Mouse (Mus musculus): Measurements from ENCODE around the gene Slc45a1. TPM values are rescaled to one million over a fixed set of nuclear protein-coding genes. Genes with fewer than 3 reads are reported as not detected.

Gene Slc45a1
- polyA plus RNA-seq, 1 experiment from 2014 or later, result not detected

DNA sequence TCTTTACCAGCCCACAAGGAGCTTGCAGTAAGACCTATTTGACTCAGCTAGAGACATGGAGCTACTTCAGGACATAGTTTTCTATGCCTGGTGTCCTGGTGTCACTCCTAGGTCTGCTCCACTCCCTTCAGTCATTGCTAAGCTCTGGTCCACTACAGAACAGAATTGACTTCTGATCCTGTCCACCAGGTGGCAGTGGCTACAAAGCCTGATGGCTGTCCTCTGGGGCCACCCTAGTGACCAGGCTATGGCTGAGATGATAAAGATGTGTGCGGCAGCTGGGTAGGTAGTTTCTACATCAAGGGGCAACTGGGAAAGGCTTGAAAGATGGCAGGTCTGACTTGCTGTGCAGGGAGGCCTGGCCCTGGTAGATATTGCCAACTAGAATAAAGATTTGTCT is 26.5 kb downstream of the Slc45a1 start:
- H3K27me3 ChIP-seq, result no peaks in the 10 kb centered on the region
- ATAC-seq, result peak; percentile 63
- POLR2A ChIA-PET, result interaction anchor here (0.6 to 1.3 kb wide), 2 partner anchors 27 to 266 kb away, joined by 3 to 4 read pairs; no protein-coding TSS in a partner anchor
- CTCF ChIA-PET, result interaction anchor here (1.0 to 2.5 kb wide), 7 partner anchors 9 to 285 kb away, joined by 3 to 6 read pairs (median 3); no protein-coding TSS in a partner anchor
- DNase-seq (ENCODE audit: low read depth, low spot score), result no peak
- in situ Hi-C loops (cut with MboI; ENCODE audit: low pct_unique_long_range_greater_than_20kb), result no loop called here
- TF ChIP-seq CTCF (IDR thresholded peaks at IDR 0.05), result no peak

DNA sequence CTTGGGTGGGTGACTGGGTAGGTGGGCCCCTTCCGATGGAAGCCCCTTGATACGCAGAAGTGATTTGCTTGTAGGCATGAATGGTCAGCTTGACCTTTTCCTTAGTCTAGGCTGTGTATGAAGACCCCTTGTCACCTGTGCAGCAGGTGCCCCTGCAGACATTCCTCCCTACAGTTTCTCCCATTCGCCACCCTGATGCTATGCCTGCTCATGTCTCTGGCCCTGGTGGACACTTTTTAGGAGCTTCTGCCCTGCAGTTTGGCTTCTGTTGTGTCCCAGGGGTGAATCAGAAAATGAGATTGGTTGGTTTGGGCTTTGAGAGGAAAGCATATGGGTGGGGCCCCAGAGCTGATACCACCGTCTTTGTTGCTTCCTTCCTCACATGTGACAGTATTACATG is 27.0 kb downstream of the Slc45a1 start:
- ATAC-seq, result peak; percentile 4
- in situ Hi-C loops (cut with MboI; ENCODE audit: low pct_unique_long_range_greater_than_20kb), result no loop called here
- DNase-seq (ENCODE audit: low read depth, low spot score), result no peak
- ChIA-PET POLR2A (interaction anchor here (0.5 to 1.3 kb wide), 3 partner anchors 27 to 450 kb away, joined by 3 to 5 read pairs (median 4); no protein-coding TSS in a partner anchor), CTCF (interaction anchor here (1.0 to 2.5 kb wide), 5 partner anchors 9 to 49 kb away, joined by 3 to 6 read pairs (median 3); no protein-coding TSS in a partner anchor)
- no peak for TF ChIP-seq CTCF (IDR thresholded peaks at IDR 0.05)
- H3K27me3 ChIP-seq, result no peaks in the 10 kb centered on the region

DNA sequence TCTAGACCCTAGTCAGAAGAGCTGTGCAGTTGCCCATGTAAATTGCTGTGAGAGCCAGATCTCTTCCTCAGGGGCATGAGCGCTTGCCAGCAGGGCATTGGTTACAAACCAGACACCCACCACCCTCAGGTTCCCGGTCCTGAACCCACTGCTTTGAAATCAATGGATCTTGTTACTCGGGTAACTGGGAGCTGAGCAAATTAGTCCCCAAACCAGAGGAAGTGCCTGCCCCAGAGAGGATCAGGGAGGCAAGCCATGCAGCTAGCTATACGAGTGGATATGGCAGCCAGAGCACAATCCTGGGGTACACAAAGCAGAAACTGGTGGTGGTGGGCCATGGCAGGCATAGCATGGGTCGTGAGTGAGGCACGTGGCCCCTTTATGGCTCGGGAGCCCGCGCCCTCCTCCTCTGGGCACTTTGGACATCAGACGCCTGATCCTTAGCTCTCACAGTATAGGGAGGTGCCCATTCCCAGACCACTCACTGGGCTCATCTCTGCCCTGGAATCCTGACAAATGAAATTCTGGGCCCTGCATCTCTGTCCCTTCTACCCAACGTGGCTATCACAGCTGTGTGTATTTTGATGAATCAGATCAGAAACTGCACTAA is 27.7 kb downstream of the Slc45a1 start:
- no peak for ATAC-seq
- in situ Hi-C loops (cut with MboI; ENCODE audit: low pct_unique_long_range_greater_than_20kb), result no loop called here
- DNase-seq (ENCODE audit: low read depth, low spot score), result no peak
- CTCF ChIA-PET, result interaction anchor here (1.0 to 2.5 kb wide), 4 partner anchors 8 to 38 kb away, joined by 3 to 6 read pairs (median 4); no protein-coding TSS in a partner anchor
- no peak for TF ChIP-seq CTCF (IDR thresholded peaks at IDR 0.05)
- no peaks in the 10 kb centered on the region for H3K27me3 ChIP-seq
- POLR2A ChIA-PET, result interaction anchor here (0.5 to 1.3 kb wide), 2 partner anchors 26 to 449 kb away, joined by 3 to 5 read pairs; no protein-coding TSS in a partner anchor

DNA sequence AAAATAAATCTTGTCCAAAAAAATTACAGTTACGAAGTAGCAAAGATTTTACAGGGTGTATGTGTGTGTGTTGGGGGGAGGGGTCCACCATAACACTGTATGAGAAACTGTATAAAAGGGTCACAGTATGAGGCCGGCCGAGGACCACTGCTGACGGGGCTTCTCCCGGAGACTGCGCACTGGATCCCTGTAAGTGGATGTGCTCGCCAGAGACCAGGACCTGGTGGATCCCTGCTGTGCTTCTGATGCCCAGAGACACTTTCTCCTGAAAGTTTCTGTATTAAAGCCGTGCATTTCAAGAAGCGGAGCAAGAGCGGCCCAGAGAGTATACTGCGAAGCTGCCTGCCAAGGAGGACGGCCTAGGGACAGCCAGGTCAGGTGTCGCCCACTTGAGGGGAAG is 29.3 kb downstream of the Slc45a1 start:
- TF ChIP-seq CTCF (IDR thresholded peaks at IDR 0.05), result no peak
- CTCF ChIA-PET, result no interaction called here
- in situ Hi-C loops (cut with MboI; ENCODE audit: low pct_unique_long_range_greater_than_20kb), result no loop called here
- POLR2A ChIA-PET, result interaction anchor here (1.6 kb wide), 1 partner anchor 53 kb away, joined by 3 read pairs; no protein-coding TSS in a partner anchor
- no peak for DNase-seq (ENCODE audit: low read depth, low spot score)
- no peaks in the 10 kb centered on the region for H3K27me3 ChIP-seq
- ATAC-seq, result no peak

DNA sequence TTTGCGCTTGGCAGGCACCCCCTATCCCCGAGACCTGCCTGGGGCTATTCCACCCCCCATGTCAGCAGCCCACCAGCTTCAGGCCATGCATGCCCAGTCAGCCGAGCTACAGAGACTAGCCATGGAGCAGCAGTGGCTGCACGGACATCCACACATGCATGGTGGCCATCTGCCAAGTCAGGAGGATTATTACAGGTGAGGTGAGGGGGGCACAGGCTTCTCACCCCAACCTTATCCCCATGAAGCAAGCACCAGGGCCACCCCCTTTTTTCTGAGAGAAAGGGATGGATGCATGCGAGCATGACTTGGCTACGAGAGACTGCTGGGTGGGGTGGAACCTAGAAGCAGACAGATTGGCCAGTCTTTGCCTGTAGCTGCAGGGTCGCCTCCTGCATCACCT is 33.0 kb downstream of the Slc45a1 start:
- no peak for TF ChIP-seq CTCF (IDR thresholded peaks at IDR 0.05)
- no peak for DNase-seq (ENCODE audit: low read depth, low spot score)
- in situ Hi-C loops (cut with MboI; ENCODE audit: low pct_unique_long_range_greater_than_20kb), result loop anchor here (5.0 kb wide), 1 partner anchor 362 kb away; no protein-coding TSS in a partner anchor
- ATAC-seq, result no peak
- H3K27me3 ChIP-seq, result no peaks in the 10 kb centered on the region
- ChIA-PET CTCF (no interaction called here), POLR2A (interaction anchor here (1.3 kb wide), 1 partner anchor 22 kb away, joined by 3 read pairs; no protein-coding TSS in a partner anchor)

DNA sequence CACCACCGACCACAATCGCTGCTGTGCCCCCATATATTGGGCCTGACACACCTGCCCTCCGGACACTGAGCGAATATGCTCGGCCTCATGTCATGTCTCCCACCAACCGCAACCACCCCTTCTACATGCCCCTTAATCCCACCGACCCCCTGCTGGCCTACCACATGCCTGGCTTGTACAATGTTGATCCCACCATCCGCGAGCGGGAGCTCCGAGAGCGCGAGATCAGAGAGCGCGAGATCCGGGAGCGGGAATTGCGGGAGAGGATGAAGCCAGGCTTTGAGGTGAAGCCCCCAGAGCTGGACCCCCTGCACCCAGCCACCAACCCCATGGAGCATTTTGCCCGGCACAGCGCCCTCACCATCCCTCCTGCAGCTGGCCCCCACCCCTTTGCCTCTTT is 35.1 kb downstream of the Slc45a1 start:
- in situ Hi-C loops (cut with MboI; ENCODE audit: low pct_unique_long_range_greater_than_20kb), result loop anchor here (5.0 kb wide), 1 partner anchor 360 kb away; no protein-coding TSS in a partner anchor
- DNase-seq (ENCODE audit: low read depth, low spot score), result no peak
- TF ChIP-seq CTCF (IDR thresholded peaks at IDR 0.05), result no peak
- ChIA-PET CTCF (interaction anchor here (1.5 kb wide), 1 partner anchor 8 kb away, joined by 4 read pairs; no protein-coding TSS in a partner anchor), POLR2A (no interaction called here)
- no peak for ATAC-seq
- H3K27me3 ChIP-seq, result no peaks in the 10 kb centered on the region

DNA sequence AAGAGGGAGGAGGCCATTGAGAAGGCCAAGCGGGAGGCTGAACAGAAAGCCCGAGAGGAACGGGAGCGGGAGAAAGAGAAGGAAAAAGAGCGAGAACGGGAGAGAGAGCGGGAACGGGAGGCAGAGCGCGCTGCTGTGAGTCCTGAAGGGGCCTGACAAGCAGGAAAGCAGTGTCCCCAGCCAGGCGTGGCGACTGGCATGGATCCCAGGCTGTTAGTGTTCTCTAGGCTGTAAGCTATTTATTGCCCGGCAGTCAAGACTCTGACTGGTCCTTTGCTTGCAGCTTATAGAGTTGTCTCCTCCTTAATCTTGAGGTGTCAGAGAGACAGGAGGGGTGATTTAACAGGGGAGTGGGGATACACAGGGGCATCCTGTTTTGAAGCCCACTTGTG is 35.9 kb downstream of the Slc45a1 start:
- H3K27me3 ChIP-seq, result no peaks in the 10 kb centered on the region
- in situ Hi-C loops (cut with MboI; ENCODE audit: low pct_unique_long_range_greater_than_20kb), result loop anchor here (5.0 kb wide), 1 partner anchor 359 kb away; no protein-coding TSS in a partner anchor
- TF ChIP-seq CTCF (IDR thresholded peaks at IDR 0.05), result no peak
- ATAC-seq (no peak), DNase-seq (ENCODE audit: low read depth, low spot score) (no peak)
- POLR2A ChIA-PET, result no interaction called here
- CTCF ChIA-PET, result interaction anchor here (1.5 to 1.7 kb wide), 2 partner anchors 9 kb away, joined by 4 to 5 read pairs; no protein-coding TSS in a partner anchor

DNA sequence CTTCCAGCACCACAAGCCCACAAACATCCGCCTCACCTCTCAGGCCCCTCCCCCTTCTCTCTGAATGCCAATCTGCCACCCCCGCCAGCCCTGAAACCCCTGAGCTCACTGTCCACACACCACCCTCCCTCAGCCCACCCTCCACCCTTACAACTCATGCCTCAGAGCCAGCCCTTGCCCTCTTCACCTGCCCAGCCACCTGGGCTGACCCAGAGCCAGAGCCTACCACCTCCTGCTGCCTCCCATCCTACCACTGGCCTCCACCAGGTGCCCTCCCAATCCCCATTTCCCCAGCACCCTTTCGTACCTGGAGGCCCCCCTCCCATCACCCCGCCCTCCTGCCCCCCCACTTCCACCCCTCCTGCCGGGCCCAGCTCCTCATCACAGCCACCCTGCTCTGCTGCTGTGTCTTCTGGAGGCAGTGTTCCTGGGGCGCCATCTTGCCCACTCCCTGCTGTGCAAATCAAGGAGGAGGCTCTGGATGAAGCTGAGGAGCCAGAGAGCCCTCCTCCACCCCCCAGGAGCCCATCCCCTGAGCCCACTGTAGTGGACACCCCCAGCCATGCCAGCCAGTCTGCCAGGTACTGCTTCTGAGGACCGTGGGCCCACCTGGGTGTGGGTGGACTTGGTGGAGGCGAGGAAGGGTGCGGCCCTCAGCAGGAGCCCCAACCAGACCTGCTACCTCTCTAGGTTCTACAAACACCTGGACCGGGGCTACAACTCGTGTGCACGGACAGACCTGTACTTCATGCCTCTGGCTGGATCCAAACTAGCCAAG is 36.5 kb downstream of the Slc45a1 start:
- in situ Hi-C loops (cut with MboI; ENCODE audit: low pct_unique_long_range_greater_than_20kb), result loop anchor here (5.0 kb wide), 1 partner anchor 358 kb away; no protein-coding TSS in a partner anchor
- CTCF ChIA-PET, result interaction anchor here (1.5 to 1.7 kb wide), 2 partner anchors 9 kb away, joined by 4 to 5 read pairs; no protein-coding TSS in a partner anchor
- no peak for TF ChIP-seq CTCF (IDR thresholded peaks at IDR 0.05)
- POLR2A ChIA-PET, result interaction anchor here (0.6 kb wide), 2 partner anchors 133 to 379 kb away, joined by 3 read pairs; partner anchors contain the start of gene Eno1
- ATAC-seq, result no peak
- no peaks in the 10 kb centered on the region for H3K27me3 ChIP-seq
- DNase-seq (ENCODE audit: low read depth, low spot score), result no peak

DNA sequence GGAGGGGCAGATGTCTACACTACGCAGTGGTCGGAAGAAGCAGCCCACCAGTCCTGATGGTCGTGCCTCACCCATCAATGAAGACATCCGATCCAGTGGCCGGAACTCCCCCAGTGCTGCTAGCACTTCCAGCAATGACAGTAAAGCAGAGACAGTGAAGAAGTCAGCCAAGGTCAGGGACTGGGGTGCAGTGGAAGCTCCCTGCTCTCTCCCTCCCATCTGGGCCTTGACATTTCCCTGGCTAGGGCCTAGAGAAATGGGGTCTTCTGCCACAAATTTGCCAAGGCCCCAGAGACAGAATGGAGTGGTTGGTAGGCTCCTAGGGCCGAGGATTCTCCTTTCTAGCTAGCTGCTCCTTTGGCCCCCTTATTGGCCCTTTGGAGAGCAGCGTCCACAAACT is 38.3 kb downstream of the Slc45a1 start:
- no peak for TF ChIP-seq CTCF (IDR thresholded peaks at IDR 0.05)
- CTCF ChIA-PET, result no interaction called here
- POLR2A ChIA-PET, result no interaction called here
- DNase-seq (ENCODE audit: low read depth, low spot score), result no peak
- ATAC-seq, result no peak
- no peaks in the 10 kb centered on the region for H3K27me3 ChIP-seq
- in situ Hi-C loops (cut with MboI; ENCODE audit: low pct_unique_long_range_greater_than_20kb), result no loop called here

DNA sequence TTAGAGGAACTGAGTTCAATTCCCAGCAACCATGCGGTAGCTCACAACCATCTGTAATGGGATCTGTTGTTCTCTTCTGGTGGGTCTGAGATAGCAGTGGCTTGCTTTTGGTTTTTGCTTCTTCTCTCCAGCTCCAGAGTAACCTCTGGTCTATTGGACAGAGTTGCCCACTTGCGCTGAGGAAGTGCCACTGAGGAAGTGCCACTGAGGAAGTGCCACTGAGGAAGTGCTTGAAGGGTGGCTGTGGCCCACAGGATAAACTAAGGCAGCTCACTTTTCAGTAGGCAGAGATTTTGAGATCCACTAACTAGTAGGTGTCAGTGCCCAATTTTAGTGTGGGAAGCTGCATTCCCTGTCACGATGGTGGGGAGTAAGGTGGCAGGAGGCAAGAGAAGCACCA is 43.3 kb downstream of the Slc45a1 start:
- CTCF ChIA-PET, result no interaction called here
- POLR2A ChIA-PET, result interaction anchor here (1.8 kb wide), 1 partner anchor 10 kb away, joined by 5 read pairs; no protein-coding TSS in a partner anchor
- no peaks in the 10 kb centered on the region for H3K27me3 ChIP-seq
- no peak for DNase-seq (ENCODE audit: low read depth, low spot score)
- TF ChIP-seq CTCF (IDR thresholded peaks at IDR 0.05), result no peak
- in situ Hi-C loops (cut with MboI; ENCODE audit: low pct_unique_long_range_greater_than_20kb), result no loop called here
- no peak for ATAC-seq
